Mouse (Mus musculus): ENCODE data around the gene Ctbp1. TPM values are rescaled to one million over a fixed set of nuclear protein-coding genes. Genes with fewer than 3 reads are reported as not detected.

The Ctbp1 gene
- polyA plus RNA-seq, 1 experiment from 2014 or later, result 560 TPM

- ATAC-seq (replicated peaks; ENCODE audit: low FRiP score) (no peak), DNase-seq (ENCODE audit: low spot score) (no peak)
- no peaks in the 10 kb centered on the region for H3K27me3 ChIP-seq (ENCODE audit: control insufficient read depth, insufficient read depth, low read length)
- H3K4me3 ChIP-seq (ENCODE audit: low read depth, low read length), result no peak overlapping the region
- H3K9me3 ChIP-seq (ENCODE audit: control insufficient read depth, low read length), result no peaks in the 10 kb centered on the region
- H3K4me1 ChIP-seq (replicated peaks; ENCODE audit: control insufficient read depth, insufficient read depth, low read length), result no peaks in the 10 kb centered on the region
- no peak overlapping the region for H3K4me2 ChIP-seq (ENCODE audit: low read depth, low read length, severe bottlenecking)
- no peak overlapping the region for H3K9ac ChIP-seq (ENCODE audit: low read length)
- WGBS, result 89% methylated on average over 1 of the region's 1 CpGs
- H3K36me3 ChIP-seq (ENCODE audit: control insufficient read depth, insufficient read depth, low read length), result no peaks in the 10 kb centered on the region
- H3K27ac ChIP-seq (ENCODE audit: low read depth, low read length), result no peak overlapping the region
Measured at GRCm38 (mm10) chr5:33281428-33281827, 6.6 kb upstream of the Ctbp1 start.

GRCm38 (mm10) chr5:33278950-33279349 lies 4.2 kb upstream of the Ctbp1 start:
- no peak for ATAC-seq (replicated peaks; ENCODE audit: low FRiP score)
- Histone ChIP-seq H3K4me2 (ENCODE audit: low read depth, low read length, severe bottlenecking) (no peak overlapping the region), H3K9ac (ENCODE audit: low read length) (no peak overlapping the region), H3K4me3 (ENCODE audit: low read depth, low read length) (no peak overlapping the region), H3K4me1 (replicated peaks; ENCODE audit: control insufficient read depth, insufficient read depth, low read length) (no peaks in the 10 kb centered on the region), H3K27me3 (ENCODE audit: control insufficient read depth, insufficient read depth, low read length) (no peaks in the 10 kb centered on the region), H3K27ac (ENCODE audit: low read depth, low read length) (no peak overlapping the region), H3K9me3 (ENCODE audit: control insufficient read depth, low read length) (no peaks in the 10 kb centered on the region), H3K36me3 (ENCODE audit: control insufficient read depth, insufficient read depth, low read length) (no peaks in the 10 kb centered on the region)
- DNase-seq (ENCODE audit: low spot score), result no peak
- 54% methylated on average over 5 of the region's 5 CpGs for WGBS

- Histone ChIP-seq H3K4me3 (ENCODE audit: low read depth, low read length) (no peak overlapping the region), H3K36me3 (ENCODE audit: control insufficient read depth, insufficient read depth, low read length) (no peaks in the 10 kb centered on the region), H3K27me3 (ENCODE audit: control insufficient read depth, insufficient read depth, low read length) (no peaks in the 10 kb centered on the region), H3K4me1 (replicated peaks; ENCODE audit: control insufficient read depth, insufficient read depth, low read length) (peaks cover 7% of the 10 kb centered on the region), H3K9me3 (ENCODE audit: control insufficient read depth, low read length) (no peaks in the 10 kb centered on the region), H3K4me2 (ENCODE audit: low read depth, low read length, severe bottlenecking) (no peak overlapping the region), H3K27ac (ENCODE audit: low read depth, low read length) (no peak overlapping the region), H3K9ac (ENCODE audit: low read length) (no peak overlapping the region)
- no peak for DNase-seq (ENCODE audit: low spot score)
- 90% methylated on average over 2 of the region's 2 CpGs for WGBS
- ATAC-seq (replicated peaks; ENCODE audit: low FRiP score), result no peak
Measured at GRCm38 (mm10) chr5:33277286-33277685, 2.5 kb upstream of the Ctbp1 start.

- no peak for DNase-seq (ENCODE audit: low spot score)
- Histone ChIP-seq H3K4me3 (ENCODE audit: low read depth, low read length) (peak overlapping the region; percentile 82), H3K36me3 (ENCODE audit: control insufficient read depth, insufficient read depth, low read length) (no peaks in the 10 kb centered on the region), H3K4me2 (ENCODE audit: low read depth, low read length, severe bottlenecking) (peak overlapping the region; percentile 61; the same call in 1 of the 2 replicates), H3K9me3 (ENCODE audit: control insufficient read depth, low read length) (no peaks in the 10 kb centered on the region), H3K4me1 (replicated peaks; ENCODE audit: control insufficient read depth, insufficient read depth, low read length) (peaks cover 7% of the 10 kb centered on the region), H3K27me3 (ENCODE audit: control insufficient read depth, insufficient read depth, low read length) (no peaks in the 10 kb centered on the region), H3K27ac (ENCODE audit: low read depth, low read length) (no peak overlapping the region), H3K9ac (ENCODE audit: low read length) (peak overlapping the region; percentile 97)
- no peak for ATAC-seq (replicated peaks; ENCODE audit: low FRiP score)
- WGBS, result 39% methylated on average over 1 of the region's 1 CpGs
Measured at GRCm38 (mm10) chr5:33275754-33276153, 960 bp upstream of the Ctbp1 start.

GRCm38 (mm10) chr5:33274085-33274952 lies 475 bp downstream of the Ctbp1 start:
- Histone ChIP-seq H3K4me1 (replicated peaks; ENCODE audit: control insufficient read depth, insufficient read depth, low read length) (peaks cover 7% of the 10 kb centered on the region), H3K36me3 (ENCODE audit: control insufficient read depth, insufficient read depth, low read length) (peaks cover under 1% of the 10 kb centered on the region; the same call in 1 of the 2 replicates), H3K27ac (ENCODE audit: low read depth, low read length) (peak overlapping the region; percentile 92), H3K4me2 (ENCODE audit: low read depth, low read length, severe bottlenecking) (peak overlapping the region; percentile 90), H3K9me3 (ENCODE audit: control insufficient read depth, low read length) (no peaks in the 10 kb centered on the region), H3K27me3 (ENCODE audit: control insufficient read depth, insufficient read depth, low read length) (no peaks in the 10 kb centered on the region), H3K4me3 (ENCODE audit: low read depth, low read length) (peak overlapping the region; percentile 82), H3K9ac (ENCODE audit: low read length) (peak overlapping the region; percentile 97)
- ATAC-seq (replicated peaks; ENCODE audit: low FRiP score) (peak; percentile 59), DNase-seq (ENCODE audit: low spot score) (peak; percentile 97)
- WGBS, result under 1% methylated on average over 88 of the region's 97 CpGs

- peak; percentile 34 for ATAC-seq (replicated peaks; ENCODE audit: low FRiP score)
Measured at GRCm38 (mm10) chr5:33273777-33274084, 1.1 kb downstream of the Ctbp1 start.

GRCm38 (mm10) chr5:33272845-33273776 lies 1.7 kb downstream of the Ctbp1 start:
- Histone ChIP-seq H3K27ac (ENCODE audit: low read depth, low read length) (no peak overlapping the region), H3K27me3 (ENCODE audit: control insufficient read depth, insufficient read depth, low read length) (no peaks in the 10 kb centered on the region), H3K36me3 (ENCODE audit: control insufficient read depth, insufficient read depth, low read length) (peaks cover 11% of the 10 kb centered on the region; the same call in 1 of the 2 replicates), H3K9ac (ENCODE audit: low read length) (peak overlapping the region; percentile 97), H3K9me3 (ENCODE audit: control insufficient read depth, low read length) (no peaks in the 10 kb centered on the region), H3K4me2 (ENCODE audit: low read depth, low read length, severe bottlenecking) (peak overlapping the region; percentile 90), H3K4me1 (replicated peaks; ENCODE audit: control insufficient read depth, insufficient read depth, low read length) (peaks cover 7% of the 10 kb centered on the region), H3K4me3 (ENCODE audit: low read depth, low read length) (peak overlapping the region; percentile 82)
- 84% methylated on average over 7 of the region's 7 CpGs for WGBS
- DNase-seq (ENCODE audit: low spot score) (no peak), ATAC-seq (replicated peaks; ENCODE audit: low FRiP score) (no peak)

More at GRCm38 (mm10) chr5:33273777-33274084, 1.1 kb downstream of the Ctbp1 start:
- DNase-seq (ENCODE audit: low spot score), result peak; percentile 57
- H3K36me3 ChIP-seq (ENCODE audit: control insufficient read depth, insufficient read depth, low read length), result peaks cover 6% of the 10 kb centered on the region; the same call in 1 of the 2 replicates
- 13% methylated on average over 6 of the region's 6 CpGs for WGBS
- peak overlapping the region; percentile 82 for H3K4me3 ChIP-seq (ENCODE audit: low read depth, low read length)
- H3K9ac ChIP-seq (ENCODE audit: low read length), result peak overlapping the region; percentile 97
- H3K4me1 ChIP-seq (replicated peaks; ENCODE audit: control insufficient read depth, insufficient read depth, low read length), result peaks cover 7% of the 10 kb centered on the region
- H3K27ac ChIP-seq (ENCODE audit: low read depth, low read length), result peak overlapping the region; percentile 92
- H3K27me3 ChIP-seq (ENCODE audit: control insufficient read depth, insufficient read depth, low read length), result no peaks in the 10 kb centered on the region
- peak overlapping the region; percentile 90 for H3K4me2 ChIP-seq (ENCODE audit: low read depth, low read length, severe bottlenecking)
- no peaks in the 10 kb centered on the region for H3K9me3 ChIP-seq (ENCODE audit: control insufficient read depth, low read length)

- Histone ChIP-seq H3K9me3 (ENCODE audit: control insufficient read depth, low read length) (no peaks in the 10 kb centered on the region), H3K4me3 (ENCODE audit: low read depth, low read length) (no peak overlapping the region), H3K9ac (ENCODE audit: low read length) (no peak overlapping the region), H3K4me1 (replicated peaks; ENCODE audit: control insufficient read depth, insufficient read depth, low read length) (peaks cover 7% of the 10 kb centered on the region), H3K27me3 (ENCODE audit: control insufficient read depth, insufficient read depth, low read length) (no peaks in the 10 kb centered on the region), H3K36me3 (ENCODE audit: control insufficient read depth, insufficient read depth, low read length) (peaks cover 16% of the 10 kb centered on the region; the same call in 1 of the 2 replicates), H3K4me2 (ENCODE audit: low read depth, low read length, severe bottlenecking) (no peak overlapping the region), H3K27ac (ENCODE audit: low read depth, low read length) (no peak overlapping the region)
- ATAC-seq (replicated peaks; ENCODE audit: low FRiP score) (no peak), DNase-seq (ENCODE audit: low spot score) (no peak)
- 89% methylated on average over 7 of the region's 7 CpGs for WGBS
Measured at GRCm38 (mm10) chr5:33272146-33272545, 2.6 kb downstream of the Ctbp1 start.
